Mouse (Mus musculus) midbrain, embryonic 16.5 days (tissue): ENCODE measurements at regions not wholly inside any gene's neighbourhood (a gene's known extent, or its start where the extent isn't known, plus 50 kb on each side); places are given as distances from the start of the nearest gene placed in this dataset.

ENCODE experiments used
- ATAC-seq: fragments of 200-750 bp; cut with Nextera tagmentation; 2 replicates; pipeline ENCODE4 v1.8.0; 2017; ENCODE audit warnings: moderate TSS enrichment
- H3K27ac ChIP-seq: fragments of 300-500 bp; sonication (generic); 2 replicates; pipeline ENCODE4 v1.5.1; 2014; ENCODE audit warnings: mild to moderate bottlenecking, low read length, mixed read lengths
- H3K27me3 ChIP-seq: fragments of 300-500 bp; sonication (generic); 2 replicates; pipeline ENCODE4 v1.6.1; 2014; ENCODE audit warnings: low read depth, low read length, mixed read lengths; ENCODE audit not compliant: control insufficient read depth, insufficient read depth
- H3K36me3 ChIP-seq: fragments of 300-500 bp; sonication (generic); 2 replicates; pipeline ENCODE4 v1.6.1; 2014; ENCODE audit warnings: mild to moderate bottlenecking, low read length, moderate library complexity, mixed read lengths; ENCODE audit not compliant: control insufficient read depth, insufficient read depth
- H3K4me1 ChIP-seq: fragments of 300-500 bp; sonication (generic); 2 replicates; pipeline ENCODE4 v1.6.1; 2014; ENCODE audit warnings: mild to moderate bottlenecking, low read length, mixed read lengths; ENCODE audit not compliant: control insufficient read depth, insufficient read depth
- H3K4me2 ChIP-seq: fragments of 300-500 bp; sonication (generic); 2 replicates; pipeline ENCODE4 v1.6.1; 2014; ENCODE audit warnings: mild to moderate bottlenecking, low read length, mixed read lengths
- H3K4me3 ChIP-seq: fragments of 300-500 bp; sonication (generic); 2 replicates; pipeline ENCODE4 v1.5.1; 2014; ENCODE audit warnings: low read depth, mild to moderate bottlenecking, low read length, moderate library complexity, mixed read lengths
- H3K9ac ChIP-seq: fragments of 300-500 bp; sonication (generic); 2 replicates; pipeline ENCODE4 v1.6.1; 2014; ENCODE audit warnings: low read depth, low read length, mixed read lengths
- H3K9me3 ChIP-seq: fragments of 300-500 bp; sonication (generic); replicated peaks from 2 replicates; pipeline ENCODE4 v1.6.1; 2014; ENCODE audit warnings: mild to moderate bottlenecking, low read length, mixed read lengths; ENCODE audit not compliant: control insufficient read depth, poor library complexity, severe bottlenecking
- WGBS: fragments of 180-500 bp; shearing (Covaris S2); extraction: QIAGEN DNeasy Blood & Tissue Kit; methylation state at CpG from one replicate; pipeline ENCODE4 v1.1.7; 2014; 5-methylcytosine and 5-hydroxymethylcytosine counted together

DNA sequence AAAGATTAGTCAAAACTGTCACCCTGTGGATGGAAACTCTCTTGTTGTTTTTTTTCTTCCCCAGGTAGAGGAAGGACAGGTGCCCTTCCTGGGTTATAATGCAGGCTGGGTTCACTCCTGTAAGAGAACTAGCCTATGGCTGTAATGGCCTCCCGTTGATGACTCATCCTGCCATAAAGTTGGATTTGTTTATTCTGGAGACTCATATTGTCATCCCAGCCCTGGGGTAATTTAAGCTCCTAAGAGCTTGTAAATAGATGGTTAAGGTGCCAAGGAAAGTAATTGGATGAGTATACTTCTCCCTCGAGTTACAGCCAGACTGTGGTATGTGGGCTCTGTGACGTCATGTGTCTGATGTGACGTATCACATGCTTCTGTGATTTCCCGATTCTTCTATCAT, 106.4 kb upstream of the 1700056E22Rik start:
- no peaks in the 10 kb centered on the region for H3K4me1 ChIP-seq

DNA sequence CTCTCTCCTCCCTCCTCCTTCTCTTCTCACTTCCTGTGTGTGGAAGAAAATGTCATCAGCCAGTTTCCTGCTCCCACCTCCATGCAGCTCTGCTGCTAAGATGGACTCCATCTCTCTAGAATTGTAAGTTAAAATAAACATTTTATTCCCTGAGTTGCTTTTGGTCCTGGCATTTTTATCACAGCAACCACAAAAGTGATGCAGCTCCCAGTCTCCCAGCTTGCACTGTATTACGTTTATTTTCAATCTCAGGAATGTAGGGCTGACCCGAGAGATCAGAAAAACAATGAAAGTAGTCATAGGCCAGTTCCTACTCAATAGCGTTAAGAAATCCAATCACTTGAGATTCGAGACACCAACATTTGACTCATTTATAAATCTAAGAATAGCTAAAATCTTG, 106.0 kb upstream of the 1700056E22Rik start:
- ATAC-seq: no peak
- Histone ChIP-seq H3K4me3 (no peak overlapping the region), H3K9ac (no peak overlapping the region), H3K27ac (no peak overlapping the region), H3K27me3 (no peaks in the 10 kb centered on the region), H3K9me3 (0 out of 2 replicates have a peak, but pooled peaks cover 2% of the 10 kb centered on the region), H3K4me1 (no peaks in the 10 kb centered on the region), H3K36me3 (no peaks in the 10 kb centered on the region), H3K4me2 (no peak overlapping the region)
- WGBS: 80% methylated on average over 4 of the region's 4 CpGs

More for the DNA sequence above, 106.4 kb upstream of the 1700056E22Rik start:
- Histone ChIP-seq H3K9me3 (0 out of 2 replicates have a peak, but pooled peaks cover 2% of the 10 kb centered on the region), H3K27ac (no peak overlapping the region), H3K36me3 (no peaks in the 10 kb centered on the region), H3K4me3 (no peak overlapping the region), H3K27me3 (no peaks in the 10 kb centered on the region), H3K4me2 (no peak overlapping the region), H3K9ac (no peak overlapping the region)
- 94% methylated on average over 5 of the region's 5 CpGs for WGBS
- ATAC-seq: no peak

DNA sequence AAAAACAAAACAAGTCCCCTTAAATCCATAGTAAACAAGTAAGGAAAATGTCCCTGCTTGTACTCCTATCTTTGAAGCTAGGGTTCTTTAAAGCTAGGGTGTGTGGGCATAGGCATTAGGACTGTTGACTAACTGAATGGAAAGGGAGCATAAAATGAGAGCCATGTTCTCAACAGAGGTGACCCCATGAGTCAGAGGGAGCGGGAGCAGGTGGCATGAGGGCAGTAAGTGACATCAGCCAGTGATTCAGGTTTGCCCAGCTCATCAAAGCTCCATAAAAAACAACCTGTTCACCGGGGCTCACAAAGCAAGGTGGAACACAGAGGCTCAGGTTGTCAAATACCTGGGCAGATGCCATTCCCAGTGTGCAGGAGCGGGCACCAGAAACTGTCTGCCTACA, 104.6 kb upstream of the 1700056E22Rik start:
- ATAC-seq: no peak
- no peak overlapping the region for H3K4me2 ChIP-seq
- no peaks in the 10 kb centered on the region for H3K4me1 ChIP-seq
- 0 out of 2 replicates have a peak, but pooled peaks cover 2% of the 10 kb centered on the region for H3K9me3 ChIP-seq
- H3K9ac ChIP-seq: no peak overlapping the region
- H3K27me3 ChIP-seq: no peaks in the 10 kb centered on the region
- no peaks in the 10 kb centered on the region for H3K36me3 ChIP-seq
- no peak overlapping the region for H3K4me3 ChIP-seq
- 94% methylated on average over 3 of the region's 3 CpGs for WGBS
- no peak overlapping the region for H3K27ac ChIP-seq

DNA sequence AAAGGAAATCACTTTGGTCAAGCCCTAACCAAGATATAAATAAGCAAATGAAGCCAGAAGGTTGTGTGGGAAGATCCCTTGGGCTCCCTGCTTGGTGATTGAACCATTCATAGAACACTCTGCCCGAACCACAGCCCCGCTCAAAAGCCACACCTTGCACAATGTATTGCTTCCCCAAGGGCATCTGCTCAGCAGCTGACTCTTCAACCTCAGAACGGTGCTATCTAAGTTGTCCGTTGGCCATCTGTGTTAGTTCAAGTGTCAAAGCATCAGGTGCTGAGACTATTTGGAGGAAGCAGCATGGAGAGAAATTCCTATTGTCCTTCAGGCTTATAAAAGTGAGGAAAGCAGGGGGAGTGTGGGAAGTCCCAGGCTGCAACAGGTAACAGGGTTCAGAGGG, 96.8 kb upstream of the 1700056E22Rik start:
- ATAC-seq: no peak
- 0 out of 2 replicates have a peak, but pooled peaks cover under 1% of the 10 kb centered on the region for H3K9me3 ChIP-seq
- H3K4me1 ChIP-seq: no peaks in the 10 kb centered on the region
- H3K27me3 ChIP-seq: no peaks in the 10 kb centered on the region
- H3K9ac ChIP-seq: no peak overlapping the region
- H3K4me3 ChIP-seq: no peak overlapping the region
- H3K27ac ChIP-seq: no peak overlapping the region
- 88% methylated on average over 4 of the region's 4 CpGs for whole genome bisulfite sequencing
- H3K4me2 ChIP-seq: no peak overlapping the region
- no peaks in the 10 kb centered on the region for H3K36me3 ChIP-seq

DNA sequence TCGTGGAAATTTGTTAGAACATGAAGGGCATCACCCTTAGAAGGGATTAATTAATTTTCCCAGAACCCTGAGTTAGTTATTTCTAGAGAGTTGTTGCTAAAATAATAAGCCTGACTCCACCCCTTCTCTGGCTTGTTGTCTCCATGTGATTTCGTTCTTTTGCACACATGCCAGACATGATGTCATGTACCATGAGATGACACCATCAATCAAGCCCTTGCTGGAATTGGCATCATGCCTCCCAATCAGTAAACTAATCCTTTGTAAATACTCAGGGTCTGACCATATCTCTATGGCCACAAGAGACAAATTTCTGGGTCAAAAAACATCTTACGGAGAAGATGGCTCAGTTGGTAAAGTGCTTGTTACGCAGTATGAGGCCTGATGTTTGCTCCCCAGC, 93.2 kb upstream of the 1700056E22Rik start:
- no peak overlapping the region for H3K4me2 ChIP-seq
- H3K4me1 ChIP-seq: no peaks in the 10 kb centered on the region
- H3K27ac ChIP-seq: no peak overlapping the region
- H3K9me3 ChIP-seq: no peaks in the 10 kb centered on the region
- H3K4me3 ChIP-seq: no peak overlapping the region
- no peaks in the 10 kb centered on the region for H3K36me3 ChIP-seq
- H3K9ac ChIP-seq: no peak overlapping the region
- ATAC-seq: no peak
- 85% methylated on average over 4 of the region's 4 CpGs for WGBS
- H3K27me3 ChIP-seq: no peaks in the 10 kb centered on the region

DNA sequence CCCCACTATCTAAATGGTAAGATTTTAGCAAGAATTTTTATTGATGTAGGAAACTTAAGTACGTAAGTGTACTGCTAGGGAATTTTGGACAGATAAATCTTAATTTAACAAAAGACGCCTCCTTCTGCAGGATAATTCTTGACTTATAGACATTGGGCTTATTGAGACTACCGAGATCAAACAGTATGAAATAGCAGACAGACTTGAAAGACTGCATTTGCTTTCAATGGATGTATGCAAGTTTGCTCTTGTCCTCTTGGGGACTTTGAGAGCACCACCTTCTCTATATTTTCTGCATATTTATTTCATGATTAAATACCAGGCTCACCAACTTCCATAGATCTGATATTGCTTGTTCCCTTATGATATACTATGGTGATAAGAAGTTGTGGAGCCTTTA, 92.8 kb upstream of the 1700056E22Rik start:
- H3K9me3 ChIP-seq: no peaks in the 10 kb centered on the region
- H3K4me2 ChIP-seq: no peak overlapping the region
- no peak overlapping the region for H3K9ac ChIP-seq
- no peak overlapping the region for H3K27ac ChIP-seq
- H3K4me3 ChIP-seq: no peak overlapping the region
- H3K4me1 ChIP-seq: no peaks in the 10 kb centered on the region
- no peaks in the 10 kb centered on the region for H3K36me3 ChIP-seq
- no peaks in the 10 kb centered on the region for H3K27me3 ChIP-seq
- no peak for ATAC-seq
- WGBS: 91% methylated on average over 3 of the region's 3 CpGs
